Mouse (Mus musculus) layer of hippocampus, adult 2 months (tissue): ENCODE data around the gene Fgf13. TPM values are rescaled to one million over a fixed set of nuclear protein-coding genes. Genes with fewer than 3 reads are reported as not detected.

Source experiments
- DNase-seq, 2 experiments: peaks; one replicate each; pipeline ENCODE4 v3.0.0; 2022; ENCODE audit warnings: low spot score in 2 of 2
- H3K27ac ChIP-seq: fragments of 200-600 bp; 2 replicates; pipeline ENCODE4 v1.8.1; 2022
- H3K4me3 ChIP-seq: fragments of 200-600 bp; 2 replicates; pipeline ENCODE4 v1.8.1; 2022; ENCODE audit warnings: mild to moderate bottlenecking
- CTCF ChIP-seq: fragments of 200-600 bp; conservative IDR thresholded peaks from 2 replicates; pipeline ENCODE4 v1.8.1; 2022; ENCODE audit warnings: antibody characterized with exemption, mild to moderate bottlenecking, moderate library complexity
- total RNA-seq, 2 experiments: library from RNA; stranded (reverse); gene quantifications; 2 replicates each; pipeline ENCODE4 v1.2.3; 2021

Gene Fgf13
- total RNA-seq, 2 experiments from 2014 or later, result 226 to 234 TPM

- DNase-seq, result no peak
- TF ChIP-seq CTCF, result no peak
- no peak overlapping the region for H3K4me3 ChIP-seq
- no peak overlapping the region for H3K27ac ChIP-seq
These were observed 165.1 kb downstream of the Fgf13 start for GRCm38 (mm10) chrX:59402596-59403285.

GRCm38 (mm10) chrX:59290916-59291411 is 276.9 kb downstream of the Fgf13 start:
- TF ChIP-seq CTCF, result no peak
- Histone ChIP-seq H3K27ac (no peak overlapping the region), H3K4me3 (no peak overlapping the region)
- peak in 1 of 2 experiments; percentile 12 for DNase-seq

GRCm38 (mm10) chrX:59251576-59251975 is 316.3 kb downstream of the Fgf13 start:
- Histone ChIP-seq H3K4me3 (no peak overlapping the region), H3K27ac (no peak overlapping the region)
- no peak for TF ChIP-seq CTCF
- no peak for DNase-seq

GRCm38 (mm10) chrX:59243752-59244151 is 324.1 kb downstream of the Fgf13 start:
- DNase-seq, result no peak
- Histone ChIP-seq H3K4me3 (no peak overlapping the region), H3K27ac (no peak overlapping the region)
- no peak; the same call in 1 of the 2 replicates for TF ChIP-seq CTCF

- Histone ChIP-seq H3K27ac (no peak overlapping the region), H3K4me3 (no peak overlapping the region)
- DNase-seq, result no peak
- TF ChIP-seq CTCF, result no peak
These were observed 324.7 kb downstream of the Fgf13 start for GRCm38 (mm10) chrX:59243176-59243575.

- H3K4me3 ChIP-seq, result no peak overlapping the region
These were observed 326.5 kb downstream of the Fgf13 start for GRCm38 (mm10) chrX:59241460-59241747.

GRCm38 (mm10) chrX:59240683-59241459 is 327.0 kb downstream of the Fgf13 start:
- TF ChIP-seq CTCF, result no peak
- Histone ChIP-seq H3K4me3 (no peak overlapping the region), H3K27ac (no peak overlapping the region)
- DNase-seq, result no peak

More at GRCm38 (mm10) chrX:59241460-59241747, 326.5 kb downstream of the Fgf13 start:
- no peak for DNase-seq
- H3K27ac ChIP-seq, result no peak overlapping the region
- no peak for TF ChIP-seq CTCF

- DNase-seq, result no peak
- no peak for TF ChIP-seq CTCF
- Histone ChIP-seq H3K4me3 (no peak overlapping the region), H3K27ac (no peak overlapping the region)
These were observed 347.2 kb downstream of the Fgf13 start for GRCm38 (mm10) chrX:59220675-59221074.

GRCm38 (mm10) chrX:59201146-59201545 is 366.7 kb downstream of the Fgf13 start:
- Histone ChIP-seq H3K4me3 (no peak overlapping the region), H3K27ac (no peak overlapping the region)
- TF ChIP-seq CTCF, result no peak
- DNase-seq, result no peak

GRCm38 (mm10) chrX:59194149-59194548 is 373.7 kb downstream of the Fgf13 start:
- DNase-seq, result no peak
- TF ChIP-seq CTCF, result peak; percentile 77
- no peak overlapping the region for H3K27ac ChIP-seq

GRCm38 (mm10) chrX:59186922-59187321 is 380.9 kb downstream of the Fgf13 start:
- DNase-seq, result no peak
- H3K4me3 ChIP-seq, result no peak overlapping the region
- H3K27ac ChIP-seq, result no peak overlapping the region
- no peak for TF ChIP-seq CTCF

More at GRCm38 (mm10) chrX:59194149-59194548, 373.7 kb downstream of the Fgf13 start:
- no peak overlapping the region for H3K4me3 ChIP-seq

GRCm38 (mm10) chrX:59182323-59182722 is 385.5 kb downstream of the Fgf13 start:
- Histone ChIP-seq H3K4me3 (no peak overlapping the region), H3K27ac (no peak overlapping the region)
- DNase-seq, result no peak
- no peak for TF ChIP-seq CTCF

- H3K27ac ChIP-seq, result no peak overlapping the region
- no peak for DNase-seq
- no peak for TF ChIP-seq CTCF
- H3K4me3 ChIP-seq, result no peak overlapping the region
These were observed 388.2 kb downstream of the Fgf13 start for GRCm38 (mm10) chrX:59179627-59180026.
